Mouse (Mus musculus): ENCODE data around the gene Tsen2. TPM values are rescaled to one million over a fixed set of nuclear protein-coding genes. Genes with fewer than 3 reads are reported as not detected.

Tsen2 gene
- polyA plus RNA-seq, 1 experiment from 2014 or later, result 26.6 TPM

DNA sequence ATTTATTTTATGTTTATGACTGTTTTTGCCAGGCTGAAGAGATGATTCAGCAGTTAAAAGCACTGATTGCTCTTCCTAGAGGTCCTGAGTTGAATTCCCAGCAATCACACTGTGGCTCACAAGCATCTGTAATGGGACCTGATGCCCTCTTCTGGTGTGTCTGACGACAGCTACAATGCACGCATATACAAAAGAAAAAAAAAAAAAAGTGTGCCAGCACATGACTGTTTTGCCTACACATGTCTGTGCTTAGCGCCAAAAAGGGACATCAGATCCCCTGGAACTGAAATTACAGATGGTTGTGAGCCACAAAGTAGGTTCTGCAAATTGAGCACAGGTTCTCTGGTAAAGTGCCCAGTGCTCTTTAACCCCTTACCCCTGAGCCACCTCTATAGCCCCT lies 2.1 kb upstream of the Tsen2 start:
- no peaks in the 10 kb centered on the region for H3K27me3 ChIP-seq (replicated peaks)
- 61% methylated on average over 3 of the region's 3 CpGs for WGBS
- H3K9ac ChIP-seq, result no peak overlapping the region
- no peak overlapping the region for H3K4me3 ChIP-seq (replicated peaks)
- H3K4me2 ChIP-seq, result no peak overlapping the region
- H3K4me1 ChIP-seq, result 0 out of 2 replicates have a peak, but pooled peaks cover 12% of the 10 kb centered on the region
- H3K36me3 ChIP-seq, result no peaks in the 10 kb centered on the region
- no peaks in the 10 kb centered on the region for H3K9me3 ChIP-seq
- no peak for ATAC-seq (ENCODE audit: insufficient read depth, low FRiP score, low read depth)
- no peak overlapping the region for H3K27ac ChIP-seq

DNA sequence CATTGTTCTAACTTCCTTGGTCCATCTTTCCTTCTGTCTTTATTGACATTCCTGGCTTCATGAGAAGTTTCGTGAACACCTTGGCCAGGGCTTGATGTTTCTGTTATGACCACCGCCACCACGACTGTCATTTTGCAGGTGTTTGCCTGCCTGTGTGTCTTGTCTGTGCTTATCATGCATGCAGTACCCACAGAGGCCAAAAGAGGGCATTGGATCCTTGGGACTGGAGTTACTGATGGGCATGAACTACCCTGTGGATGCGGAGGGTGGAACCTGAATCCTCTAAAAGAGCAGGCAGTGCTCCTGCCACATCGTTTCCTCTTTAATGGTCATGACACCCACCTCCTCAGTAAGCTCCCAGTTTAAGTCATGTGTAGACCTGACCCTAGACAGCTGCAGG lies 1.8 kb downstream of the Tsen2 start:
- Histone ChIP-seq H3K9ac (no peak overlapping the region), H3K4me1 (0 out of 2 replicates have a peak, but pooled peaks cover 8% of the 10 kb centered on the region), H3K36me3 (peaks cover 13% of the 10 kb centered on the region), H3K4me2 (no peak overlapping the region), H3K27ac (no peak overlapping the region), H3K4me3 (replicated peaks) (no peak overlapping the region), H3K9me3 (no peaks in the 10 kb centered on the region), H3K27me3 (replicated peaks) (no peaks in the 10 kb centered on the region)
- WGBS, result 85% methylated on average over 5 of the region's 5 CpGs
- ATAC-seq (ENCODE audit: insufficient read depth, low FRiP score, low read depth), result no peak

DNA sequence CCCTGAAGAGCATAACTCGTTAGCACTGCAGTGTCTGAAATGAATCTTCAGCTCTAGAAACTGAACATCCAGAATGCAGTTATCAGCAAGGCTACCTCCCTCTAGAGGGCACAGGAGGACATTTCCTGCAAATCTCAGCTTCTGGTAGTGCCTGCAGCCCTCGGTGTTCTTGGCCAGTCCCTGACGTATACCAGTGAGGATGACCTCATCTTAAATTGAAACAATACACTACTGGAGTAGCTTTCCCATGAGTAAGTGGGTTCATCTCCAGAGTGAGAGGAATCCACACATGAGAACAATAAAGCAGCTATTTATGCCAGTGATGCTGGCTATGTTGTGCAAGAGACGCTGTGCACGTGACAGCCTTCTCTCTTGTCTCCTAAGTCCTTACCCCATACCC lies 11.0 kb downstream of the Tsen2 start:
- Histone ChIP-seq H3K36me3 (peaks cover 21% of the 10 kb centered on the region; the same call in 1 of the 2 replicates), H3K4me1 (no peaks in the 10 kb centered on the region), H3K9me3 (no peaks in the 10 kb centered on the region), H3K9ac (no peak overlapping the region), H3K27ac (no peak overlapping the region), H3K27me3 (replicated peaks) (no peaks in the 10 kb centered on the region), H3K4me2 (no peak overlapping the region), H3K4me3 (replicated peaks) (no peak overlapping the region)
- WGBS, result 75% methylated on average over 5 of the region's 5 CpGs
- ATAC-seq (ENCODE audit: insufficient read depth, low FRiP score, low read depth), result no peak

DNA sequence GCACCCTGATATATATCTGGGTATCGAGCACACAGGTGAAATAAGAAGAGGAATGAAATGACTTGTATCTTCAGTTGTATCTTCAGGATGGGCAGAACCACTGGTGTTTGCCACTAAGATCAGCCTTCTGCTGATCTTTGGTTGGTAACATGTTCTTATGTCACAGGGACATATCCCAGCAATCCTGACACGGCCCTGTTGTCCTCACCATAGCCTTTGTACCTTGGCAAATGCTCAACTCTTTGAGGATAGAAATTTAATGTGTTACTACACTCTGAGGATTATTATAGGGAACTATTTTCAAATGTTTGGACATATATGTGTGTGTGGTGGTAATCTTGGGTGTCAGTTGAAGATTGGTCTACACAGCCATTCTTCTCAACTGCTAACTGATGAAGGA lies 13.7 kb downstream of the Tsen2 start:
- Histone ChIP-seq H3K4me3 (replicated peaks) (no peak overlapping the region), H3K27me3 (replicated peaks) (no peaks in the 10 kb centered on the region), H3K4me2 (no peak overlapping the region), H3K9me3 (no peaks in the 10 kb centered on the region), H3K27ac (no peak overlapping the region), H3K36me3 (peaks cover 14% of the 10 kb centered on the region), H3K9ac (no peak overlapping the region), H3K4me1 (no peaks in the 10 kb centered on the region)
- ATAC-seq (ENCODE audit: insufficient read depth, low FRiP score, low read depth), result no peak
- 98% methylated on average over 2 of the region's 2 CpGs for WGBS

DNA sequence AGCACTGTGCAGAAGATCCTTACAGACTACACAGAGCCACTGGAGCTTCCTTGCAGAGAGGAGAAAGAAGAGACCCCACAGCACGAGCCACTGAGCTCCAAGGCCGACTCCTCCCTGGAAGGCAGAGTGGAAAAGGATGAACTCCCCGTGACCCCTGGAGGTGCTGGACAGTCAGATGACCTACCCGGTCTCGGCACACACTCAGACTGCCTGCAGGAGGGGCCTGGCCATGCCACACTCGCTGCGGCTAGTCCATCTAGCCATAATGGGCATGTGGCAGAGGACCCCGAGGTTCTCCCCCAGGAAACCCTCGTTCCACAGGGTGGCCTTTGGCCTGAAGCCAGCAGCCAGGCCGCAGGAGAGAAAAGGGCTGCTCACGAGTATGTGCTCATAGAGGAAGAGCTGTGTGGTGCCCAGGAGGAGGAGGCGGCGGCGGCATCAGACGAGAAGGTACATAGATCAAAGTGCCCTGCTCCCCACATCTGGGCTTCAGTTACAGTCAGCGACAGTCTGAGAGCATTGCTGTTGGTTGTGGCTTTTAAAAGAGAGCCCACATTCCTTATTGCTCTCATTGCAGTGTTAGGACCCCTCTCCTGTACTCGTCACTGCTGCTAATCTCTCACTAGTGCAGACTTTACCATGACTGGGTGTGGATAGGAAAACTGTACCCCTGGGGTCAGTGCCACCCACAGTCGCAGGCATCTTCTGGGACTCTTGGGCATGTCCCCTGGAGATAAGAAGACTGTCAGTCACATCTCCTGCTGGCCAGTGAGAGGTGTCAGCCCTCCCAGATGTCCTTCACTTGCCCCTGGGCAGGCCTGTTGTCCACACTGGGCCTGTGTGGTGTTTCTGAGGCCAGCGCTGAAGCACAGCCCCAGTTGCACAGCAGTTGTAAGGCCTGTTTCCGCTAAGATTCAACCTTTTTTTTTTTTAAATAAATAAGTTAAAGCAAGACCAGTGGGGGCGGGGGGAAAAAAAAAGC lies 15.5 kb downstream of the Tsen2 start:
- no peak overlapping the region for H3K9ac ChIP-seq
- H3K27ac ChIP-seq, result no peak overlapping the region
- WGBS, result 51% methylated on average over 21 of the region's 21 CpGs
- peaks cover 11% of the 10 kb centered on the region for H3K36me3 ChIP-seq
- no peaks in the 10 kb centered on the region for H3K9me3 ChIP-seq
- H3K4me3 ChIP-seq (replicated peaks), result no peak overlapping the region
- no peaks in the 10 kb centered on the region for H3K4me1 ChIP-seq
- H3K4me2 ChIP-seq, result no peak overlapping the region
- no peak for ATAC-seq (ENCODE audit: insufficient read depth, low FRiP score, low read depth)
- H3K27me3 ChIP-seq (replicated peaks), result no peaks in the 10 kb centered on the region

DNA sequence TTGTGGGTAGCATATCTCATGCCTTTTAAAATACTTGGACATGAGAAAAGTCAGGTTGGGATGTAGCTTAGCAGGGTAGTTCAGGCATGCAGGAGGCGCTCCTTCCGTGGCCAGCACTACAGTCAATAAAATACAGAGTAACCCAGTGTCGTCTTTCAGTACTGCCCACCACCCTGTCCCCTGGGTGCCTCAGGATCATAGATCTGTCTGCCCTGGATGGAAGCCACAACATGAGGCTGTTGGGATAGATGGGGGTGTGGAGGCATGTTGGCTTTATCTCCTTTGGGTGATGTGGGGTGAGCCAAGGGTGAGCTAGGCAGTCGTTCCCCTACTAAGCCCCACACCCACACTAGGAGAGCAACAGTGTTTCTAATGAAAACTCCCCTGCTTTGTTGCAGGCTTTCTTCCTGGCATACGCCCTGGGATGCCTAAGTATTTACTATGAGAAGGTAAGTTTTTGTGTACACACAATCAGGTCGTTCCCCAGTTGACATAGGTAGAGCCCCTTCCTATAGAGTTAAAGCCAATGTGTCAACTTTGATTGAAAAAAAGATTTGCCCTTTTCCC lies 21.1 kb downstream of the Tsen2 start:
- Histone ChIP-seq H3K4me3 (replicated peaks) (no peak overlapping the region), H3K9ac (no peak overlapping the region), H3K4me2 (no peak overlapping the region), H3K9me3 (no peaks in the 10 kb centered on the region), H3K27ac (no peak overlapping the region), H3K36me3 (peaks cover 28% of the 10 kb centered on the region), H3K4me1 (no peaks in the 10 kb centered on the region), H3K27me3 (replicated peaks) (no peaks in the 10 kb centered on the region)
- no peak for ATAC-seq (ENCODE audit: insufficient read depth, low FRiP score, low read depth)
- WGBS, result 83% methylated on average over 6 of the region's 6 CpGs

- peaks cover 54% of the 10 kb centered on the region for H3K36me3 ChIP-seq
- 86% methylated on average over 7 of the region's 7 CpGs for WGBS
Observed at GRCm38 (mm10) chr6:115574171-115574570, 29.7 kb downstream of the Tsen2 start.

GRCm38 (mm10) chr6:115577407-115577806 lies 32.9 kb downstream of the Tsen2 start:
- 87% methylated on average over 5 of the region's 5 CpGs for WGBS
- no peak overlapping the region for H3K4me3 ChIP-seq (replicated peaks)

More at GRCm38 (mm10) chr6:115574171-115574570, 29.7 kb downstream of the Tsen2 start:
- no peak overlapping the region for H3K4me2 ChIP-seq
- H3K9me3 ChIP-seq, result no peaks in the 10 kb centered on the region
- H3K9ac ChIP-seq, result no peak overlapping the region
- no peaks in the 10 kb centered on the region for H3K27me3 ChIP-seq (replicated peaks)
- ATAC-seq (ENCODE audit: insufficient read depth, low FRiP score, low read depth), result no peak
- no peak overlapping the region for H3K27ac ChIP-seq
- H3K4me1 ChIP-seq, result no peaks in the 10 kb centered on the region
- H3K4me3 ChIP-seq (replicated peaks), result no peak overlapping the region

GRCm38 (mm10) chr6:115577941-115578340 lies 33.5 kb downstream of the Tsen2 start:
- H3K27ac ChIP-seq, result no peak overlapping the region
- no peaks in the 10 kb centered on the region for H3K4me1 ChIP-seq
- 90% methylated on average over 9 of the region's 9 CpGs for WGBS
- H3K4me3 ChIP-seq (replicated peaks), result no peak overlapping the region
- no peak overlapping the region for H3K4me2 ChIP-seq
- no peaks in the 10 kb centered on the region for H3K27me3 ChIP-seq (replicated peaks)
- peaks cover 36% of the 10 kb centered on the region for H3K36me3 ChIP-seq
- ATAC-seq (ENCODE audit: insufficient read depth, low FRiP score, low read depth), result no peak
- H3K9ac ChIP-seq, result no peak overlapping the region
- no peaks in the 10 kb centered on the region for H3K9me3 ChIP-seq

More at GRCm38 (mm10) chr6:115577407-115577806, 32.9 kb downstream of the Tsen2 start:
- H3K27ac ChIP-seq, result no peak overlapping the region
- no peaks in the 10 kb centered on the region for H3K27me3 ChIP-seq (replicated peaks)
- peaks cover 36% of the 10 kb centered on the region for H3K36me3 ChIP-seq
- no peaks in the 10 kb centered on the region for H3K9me3 ChIP-seq
- H3K4me1 ChIP-seq, result no peaks in the 10 kb centered on the region
- H3K4me2 ChIP-seq, result no peak overlapping the region
- ATAC-seq (ENCODE audit: insufficient read depth, low FRiP score, low read depth), result no peak
- H3K9ac ChIP-seq, result no peak overlapping the region

DNA sequence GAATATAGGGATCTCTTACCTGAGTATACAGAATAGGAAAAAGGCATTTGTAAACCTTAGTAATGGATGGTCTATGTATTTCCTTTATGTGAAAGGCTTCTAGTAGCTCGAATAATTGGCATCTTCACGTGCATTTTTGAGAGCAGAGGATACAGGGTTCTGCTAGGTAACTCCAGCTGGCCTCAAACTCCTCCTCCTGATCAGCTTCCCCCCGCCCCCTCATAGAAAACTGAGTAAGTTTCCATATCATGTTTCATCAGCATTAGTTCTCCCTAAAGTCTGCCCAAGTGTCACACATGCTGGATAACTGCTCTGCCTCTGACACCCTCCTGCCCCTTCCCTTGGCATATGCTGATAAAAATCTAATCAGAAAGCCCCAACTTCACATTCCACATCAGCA lies 36.3 kb downstream of the Tsen2 start:
- WGBS, result 84% methylated on average over 3 of the region's 3 CpGs
- no peak for ATAC-seq (ENCODE audit: insufficient read depth, low FRiP score, low read depth)

DNA sequence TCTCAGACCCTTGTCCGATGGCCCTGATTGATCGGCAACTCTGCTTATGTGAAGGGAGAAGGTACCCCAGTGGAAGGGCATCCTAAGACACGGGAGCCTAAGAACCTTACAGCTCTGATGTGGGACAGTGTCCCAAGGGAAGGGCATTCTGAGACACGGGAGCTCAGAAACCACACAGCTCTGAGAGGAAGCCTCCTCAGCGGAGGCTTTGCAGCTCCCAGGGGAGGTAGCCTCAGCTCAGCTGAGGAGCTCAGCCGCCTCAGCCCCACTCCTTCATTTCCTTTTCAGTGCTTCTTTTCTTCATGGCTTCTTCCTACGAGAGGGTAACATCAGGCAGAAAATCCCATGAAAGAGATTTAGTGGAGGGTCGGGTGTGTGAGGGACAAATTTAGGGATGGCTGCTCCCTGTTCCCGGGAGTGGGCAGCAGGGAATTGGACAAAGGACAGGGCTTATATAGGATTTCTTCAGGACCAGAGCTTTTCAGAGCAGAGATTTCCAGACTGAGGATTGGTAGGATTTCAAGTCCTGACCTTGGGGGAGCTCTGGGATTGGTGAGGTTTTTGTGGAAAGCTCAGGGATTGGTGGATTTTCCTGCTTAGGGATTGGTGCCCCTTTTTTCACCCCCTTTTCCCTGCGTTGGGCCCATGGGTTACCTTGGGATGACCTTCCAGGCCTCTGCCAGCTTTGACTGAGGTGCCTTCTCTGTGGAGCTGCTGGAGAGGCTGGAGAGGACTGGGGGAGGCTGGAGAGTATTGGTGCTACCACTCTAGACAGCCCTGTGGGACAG lies 38.1 kb downstream of the Tsen2 start:
- Histone ChIP-seq H3K9ac (no peak overlapping the region), H3K4me2 (no peak overlapping the region), H3K27me3 (replicated peaks) (no peaks in the 10 kb centered on the region), H3K4me1 (no peaks in the 10 kb centered on the region), H3K4me3 (replicated peaks) (no peak overlapping the region), H3K36me3 (peaks cover 13% of the 10 kb centered on the region), H3K27ac (no peak overlapping the region), H3K9me3 (no peaks in the 10 kb centered on the region)
- no peak for ATAC-seq (ENCODE audit: insufficient read depth, low FRiP score, low read depth)
- WGBS, result 78% methylated on average over 10 of the region's 10 CpGs

More for the DNA sequence above, 36.3 kb downstream of the Tsen2 start:
- H3K36me3 ChIP-seq, result peaks cover 29% of the 10 kb centered on the region
- no peak overlapping the region for H3K4me3 ChIP-seq (replicated peaks)
- no peak overlapping the region for H3K9ac ChIP-seq
- no peak overlapping the region for H3K4me2 ChIP-seq
- no peak overlapping the region for H3K27ac ChIP-seq
- no peaks in the 10 kb centered on the region for H3K27me3 ChIP-seq (replicated peaks)
- no peaks in the 10 kb centered on the region for H3K4me1 ChIP-seq
- H3K9me3 ChIP-seq, result no peaks in the 10 kb centered on the region
